Mouse (Mus musculus): Measurements from ENCODE around the gene Adamts2. TPM values are rescaled to one million over a fixed set of nuclear protein-coding genes. Genes with fewer than 3 reads are reported as not detected.

The Adamts2 gene
- total and polyA plus RNA-seq, 3 experiments: not detected

- no peak overlapping the region for H3K9ac ChIP-seq (ENCODE audit: insufficient read depth, low read depth)
- in situ Hi-C loops (cut with MboI; ENCODE audit: low pct_ligation_motif_present, low pct_unique_long_range_greater_than_20kb, low sequenced_read_pairs): no loop called here
- DNase-seq (ENCODE audit: extremely low read depth): peak; percentile 36
- no peaks in the 10 kb centered on the region for H3K4me1 ChIP-seq (ENCODE audit: control insufficient read depth in 1 of 2, insufficient read depth in 2 of 2)
- no peaks in the 10 kb centered on the region for H3K79me2 ChIP-seq (replicated peaks; ENCODE audit: control insufficient read depth, extremely low read depth, insufficient read depth, poor library complexity, severe bottlenecking)
- H3K27ac ChIP-seq (ENCODE audit: insufficient read depth, low read depth): no peak overlapping the region
- TF ChIP-seq CTCF (conservative IDR thresholded peaks at IDR 0.05 in 1 of 2, IDR thresholded peaks at IDR 0.05 in 1 of 2; ENCODE audit: low read depth in 2 of 2, low read length in 2 of 2): peak; percentile 84 to 94
- TF ChIP-seq SMC3 (IDR thresholded peaks at IDR 0.05; ENCODE audit: low read depth, low read length): peak; percentile 62
- no peak for TF ChIP-seq ZC3H11A (IDR thresholded peaks at IDR 0.05; ENCODE audit: low read depth, low read length)
- TF ChIP-seq RAD21 (IDR thresholded peaks at IDR 0.05; ENCODE audit: low read depth, low read length): peak; percentile 59
- TF ChIP-seq TCF12 (IDR thresholded peaks at IDR 0.05; ENCODE audit: low read depth, low read length): no peak
- H3K4me2 ChIP-seq (ENCODE audit: insufficient read depth, low read depth, poor library complexity, severe bottlenecking): no peak overlapping the region
- no peak overlapping the region for H3K4me3 ChIP-seq (replicated peaks in 1 of 3; ENCODE audit: low read depth in 2 of 3, low read length in 2 of 3, poor library complexity in 1 of 3)
- peaks cover 66% of the 10 kb centered on the region for H3K27me3 ChIP-seq (replicated peaks)
- H3K9me3 ChIP-seq (replicated peaks; ENCODE audit: low read length): peaks cover 11% of the 10 kb centered on the region
- no peaks in the 10 kb centered on the region for H3K36me3 ChIP-seq (replicated peaks in 1 of 2; ENCODE audit: control insufficient read depth in 1 of 2, insufficient read depth in 1 of 2, low read length in 1 of 2)
- dilution Hi-C loops (cut with MboI; ENCODE audit: extremely low pct_ligation_motif_present, extremely low pct_unique_long_range_greater_than_20kb, low sequenced_read_pairs): no loop called here
Observed at GRCm38 (mm10) chr11:50559108-50559507, 42.8 kb upstream of the Adamts2 start.

GRCm38 (mm10) chr11:50565466-50566211 lies 36.2 kb upstream of the Adamts2 start:
- Histone ChIP-seq H3K79me2 (replicated peaks; ENCODE audit: control insufficient read depth, extremely low read depth, insufficient read depth, poor library complexity, severe bottlenecking) (no peaks in the 10 kb centered on the region), H3K4me3 (replicated peaks in 1 of 3; ENCODE audit: low read depth in 2 of 3, low read length in 2 of 3, poor library complexity in 1 of 3) (no peak overlapping the region), H3K9me3 (replicated peaks; ENCODE audit: low read length) (no peaks in the 10 kb centered on the region), H3K9ac (ENCODE audit: insufficient read depth, low read depth) (no peak overlapping the region), H3K36me3 (replicated peaks in 1 of 2; ENCODE audit: control insufficient read depth in 1 of 2, insufficient read depth in 1 of 2, low read length in 1 of 2) (no peaks in the 10 kb centered on the region), H3K4me2 (ENCODE audit: insufficient read depth, low read depth, poor library complexity, severe bottlenecking) (peak overlapping the region; percentile 2; the same call in 1 of the 2 replicates), H3K4me1 (ENCODE audit: control insufficient read depth in 1 of 2, insufficient read depth in 2 of 2) (no peaks in the 10 kb centered on the region), H3K27me3 (replicated peaks) (peaks cover 93% of the 10 kb centered on the region), H3K27ac (ENCODE audit: insufficient read depth, low read depth) (no peak overlapping the region)
- DNase-seq (ENCODE audit: extremely low read depth): peak; percentile 21
- dilution Hi-C loops (cut with MboI; ENCODE audit: extremely low pct_ligation_motif_present, extremely low pct_unique_long_range_greater_than_20kb, low sequenced_read_pairs) (no loop called here), in situ Hi-C loops (cut with MboI; ENCODE audit: low pct_ligation_motif_present, low pct_unique_long_range_greater_than_20kb, low sequenced_read_pairs) (no loop called here)
- TF ChIP-seq JUND (conservative IDR thresholded peaks at IDR 0.05; ENCODE audit: low read depth, low read length) (no peak), ZNF384 (IDR thresholded peaks at IDR 0.05; ENCODE audit: low read depth, low read length) (0 out of 2 replicates have a peak, but pooled peaks have one; percentile 15)

- dilution Hi-C loops (cut with MboI; ENCODE audit: extremely low pct_ligation_motif_present, extremely low pct_unique_long_range_greater_than_20kb, low sequenced_read_pairs): no loop called here
- TF ChIP-seq MAZ (IDR thresholded peaks at IDR 0.05; ENCODE audit: low read depth, low read length): no peak
- TF ChIP-seq E2F4 (IDR thresholded peaks at IDR 0.05; ENCODE audit: insufficient replicate concordance, low read depth, low read length): no peak
- TF ChIP-seq EP300 (IDR thresholded peaks at IDR 0.05; ENCODE audit: low read length): no peak
- no peak for TF ChIP-seq BHLHE40 (IDR thresholded peaks at IDR 0.05; ENCODE audit: low read depth, low read length)
- no peak for TF ChIP-seq SMC3 (IDR thresholded peaks at IDR 0.05; ENCODE audit: low read depth, low read length)
- TF ChIP-seq TBP (conservative IDR thresholded peaks at IDR 0.05; ENCODE audit: low read depth, low read length): no peak
- TF ChIP-seq ZC3H11A (IDR thresholded peaks at IDR 0.05; ENCODE audit: low read depth, low read length): no peak
- TF ChIP-seq MYC (IDR thresholded peaks at IDR 0.05; ENCODE audit: low read depth, low read length): no peak
- TF ChIP-seq HCFC1 (IDR thresholded peaks at IDR 0.05; ENCODE audit: low read depth, low read length): no peak
- TF ChIP-seq CHD1 (IDR thresholded peaks at IDR 0.05; ENCODE audit: low read depth, low read length): no peak
- no peak for TF ChIP-seq JUND (conservative IDR thresholded peaks at IDR 0.05; ENCODE audit: low read depth, low read length)
- TF ChIP-seq CHD2 (IDR thresholded peaks at IDR 0.05; ENCODE audit: low read length): no peak
- TF ChIP-seq ELF1 (IDR thresholded peaks at IDR 0.05; ENCODE audit: low read depth, low read length): no peak
- no peak for TF ChIP-seq USF2 (conservative IDR thresholded peaks at IDR 0.05; ENCODE audit: low read depth, low read length)
- H3K4me2 ChIP-seq (ENCODE audit: insufficient read depth, low read depth, poor library complexity, severe bottlenecking): no peak overlapping the region
- peaks cover 90% of the 10 kb centered on the region for H3K27me3 ChIP-seq (replicated peaks)
- no peaks in the 10 kb centered on the region for H3K36me3 ChIP-seq (replicated peaks in 1 of 2; ENCODE audit: control insufficient read depth in 1 of 2, insufficient read depth in 1 of 2, low read length in 1 of 2)
- no peak overlapping the region for H3K27ac ChIP-seq (ENCODE audit: insufficient read depth, low read depth)
- in situ Hi-C loops (cut with MboI; ENCODE audit: low pct_ligation_motif_present, low pct_unique_long_range_greater_than_20kb, low sequenced_read_pairs): no loop called here
- DNase-seq (ENCODE audit: extremely low read depth): no peak
- no peak overlapping the region for H3K4me3 ChIP-seq (replicated peaks in 1 of 3; ENCODE audit: low read depth in 2 of 3, low read length in 2 of 3, poor library complexity in 1 of 3)
- no peaks in the 10 kb centered on the region for H3K9me3 ChIP-seq (replicated peaks; ENCODE audit: low read length)
- H3K9ac ChIP-seq (ENCODE audit: insufficient read depth, low read depth): no peak overlapping the region
- H3K79me2 ChIP-seq (replicated peaks; ENCODE audit: control insufficient read depth, extremely low read depth, insufficient read depth, poor library complexity, severe bottlenecking): no peaks in the 10 kb centered on the region
- H3K4me1 ChIP-seq (ENCODE audit: control insufficient read depth in 1 of 2, insufficient read depth in 2 of 2): no peaks in the 10 kb centered on the region
Observed at GRCm38 (mm10) chr11:50571448-50571847, 30.4 kb upstream of the Adamts2 start.

Measured in CH12.LX (cell line).